Mouse (Mus musculus): Measurements from ENCODE around the gene Dlec1.

GRCm38 (mm10) chr9:119075685-119076084 is 26.6 kb upstream of the Dlec1 start:
- TF ChIP-seq CTCF (IDR thresholded peaks at IDR 0.05), result no peak
- TF ChIP-seq EP300 (IDR thresholded peaks at IDR 0.05), result no peak

Measured in lung, postnatal 0 days (tissue).